In the genomic region with DNA sequence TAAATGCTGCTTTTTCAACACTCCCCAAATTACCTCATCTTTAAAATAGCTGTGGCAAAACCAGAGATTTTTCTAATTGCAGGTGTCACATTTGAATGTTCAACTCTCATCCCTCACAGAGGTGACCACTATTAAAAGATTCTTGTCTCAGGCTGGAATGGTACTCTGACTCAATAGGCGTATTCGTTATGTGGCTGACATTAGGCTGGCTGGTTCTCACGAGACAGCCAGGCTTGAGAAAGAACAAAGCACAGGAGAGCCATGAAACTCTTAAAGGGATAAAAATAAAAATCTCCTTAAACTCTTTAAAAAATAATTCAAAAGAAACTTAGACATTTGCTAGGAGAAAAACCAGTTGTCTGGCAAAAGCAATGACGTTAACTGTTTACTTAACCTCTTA, we compare ENCODE assay signal across 11 mouse cellular contexts. TPM values are rescaled to one million over a fixed set of nuclear protein-coding genes. Genes with fewer than 3 reads are reported as not detected.
A peak's percentile ranks its signal among the peaks of the same experiment; 100 is the strongest.
DNase-seq lines count a peak whose midpoint lies in the region; ATAC-seq and TF ChIP-seq lines count a peak whose summit lies in the region.
"Had no signal": no experiment of that assay in that cellular context is flagged by ENCODE, and none has a peak within 500 bp of the region (broad histone marks: within the 10 kb centered on the region; RNA-seq: fewer than 3 reads in every experiment).

No protein-coding gene starts in this region.

- TF ChIP-seq EP300 in heart, postnatal 0 days (IDR thresholded peaks at IDR 0.05; ENCODE audit: low read depth), result no peak
- no peak for TF ChIP-seq EP300 in lung, postnatal 0 days (IDR thresholded peaks at IDR 0.05)

- ATAC-seq in heart, postnatal 0 days (ENCODE audit: insufficient read depth, low read depth), result no peak
- ATAC-seq in lung, postnatal 0 days, result no peak
- ATAC-seq in neural tube, embryonic 15.5 days (ENCODE audit: low FRiP score), result no peak
- ATAC-seq: liver, embryonic 12.5 days had no signal

- H3K27me3 ChIP-seq in heart, postnatal 0 days (ENCODE audit: control insufficient read depth, insufficient read depth, low read length), result no peaks in the 10 kb centered on the region
- no peaks in the 10 kb centered on the region for H3K27me3 ChIP-seq in lung, postnatal 0 days (replicated peaks; ENCODE audit: insufficient read depth, low read length)
- H3K27me3 ChIP-seq in neural tube, embryonic 15.5 days (replicated peaks), result peaks cover 6% of the 10 kb centered on the region; the same call in 1 of the 2 replicates
- H3K27me3 ChIP-seq: hindbrain, embryonic 13.5 days had no signal

- DNase-seq in cerebellum, adult 9-10 months, result peak; percentile 41
- DNase-seq in cerebellum, adult 11-12 months, result no peak
- DNase-seq in heart, postnatal 0 days (ENCODE audit: low spot score), result no peak
- no peak for DNase-seq in heart, postnatal 10 days
- peak; percentile 19 for DNase-seq in lung, postnatal 0 days (ENCODE audit: low spot score)
- DNase-seq in lung, postnatal 10 days, result no peak
- no peak for DNase-seq in left cerebral cortex, postnatal 10 days (ENCODE audit: extremely low spot score in 1 of 2, low spot score in 2 of 2)
- DNase-seq: thymus, postnatal 25 days had no signal

- peak overlapping the region; percentile 97 for H3K27ac ChIP-seq in heart, postnatal 0 days (ENCODE audit: low read depth)
- H3K27ac ChIP-seq in lung, postnatal 0 days (ENCODE audit: low read length), result peak overlapping the region; percentile 87
- H3K27ac ChIP-seq in neural tube, embryonic 15.5 days (replicated peaks), result no peak overlapping the region
- H3K27ac ChIP-seq: liver, embryonic 12.5 days had no signal

- intact Hi-C loops in heart, postnatal 10 days (cut with DNase I), result loop anchor here (2.0 kb wide), 1 partner anchor 108 kb away; no protein-coding TSS in a partner anchor
- intact Hi-C loops in left cerebral cortex, postnatal 10 days (cut with DNase I), result no loop called here

- no peak for TF ChIP-seq CTCF in heart, postnatal 0 days (IDR thresholded peaks at IDR 0.05; ENCODE audit: low read depth)
- no peak for TF ChIP-seq CTCF in lung, postnatal 0 days (IDR thresholded peaks at IDR 0.05)

- H3K9me3 ChIP-seq in heart, postnatal 0 days (replicated peaks; ENCODE audit: control insufficient read depth, low read length), result no peaks in the 10 kb centered on the region
- H3K9me3 ChIP-seq in lung, postnatal 0 days (ENCODE audit: low read length), result no peaks in the 10 kb centered on the region
- no peaks in the 10 kb centered on the region for H3K9me3 ChIP-seq in neural tube, embryonic 15.5 days (replicated peaks)
- H3K9me3 ChIP-seq: hindbrain, embryonic 13.5 days; liver, embryonic 12.5 days had no signal

- no peak overlapping the region for H3K9ac ChIP-seq in heart, postnatal 0 days (replicated peaks; ENCODE audit: low read depth, low read length)
- H3K9ac ChIP-seq in lung, postnatal 0 days (replicated peaks; ENCODE audit: low read depth), result no peak overlapping the region
- H3K9ac ChIP-seq in neural tube, embryonic 15.5 days (replicated peaks), result no peak overlapping the region

- H3K4me1 ChIP-seq in heart, postnatal 0 days (ENCODE audit: control insufficient read depth, insufficient read depth), result peaks cover 14% of the 10 kb centered on the region
- H3K4me1 ChIP-seq in lung, postnatal 0 days (ENCODE audit: insufficient read depth, low read depth, low read length), result peaks cover 5% of the 10 kb centered on the region; the same call in 1 of the 2 replicates
- peaks cover 25% of the 10 kb centered on the region for H3K4me1 ChIP-seq in neural tube, embryonic 15.5 days

- WGBS in heart, postnatal 0 days, result 54% methylated on average over 4 of the region's 4 CpGs
- 44% methylated on average over 4 of the region's 4 CpGs for WGBS in lung, postnatal 0 days
- WGBS in neural tube, embryonic 15.5 days, result 37% methylated on average over 4 of the region's 4 CpGs

- no peak overlapping the region; the same call in 1 of the 2 replicates for H3K4me3 ChIP-seq in heart, postnatal 0 days (ENCODE audit: low read depth, low read length)
- no peak overlapping the region for H3K4me3 ChIP-seq in lung, postnatal 0 days (ENCODE audit: low read depth, low read length)
- peak overlapping the region; percentile 92; the same call in 1 of the 2 replicates for H3K4me3 ChIP-seq in neural tube, embryonic 15.5 days (replicated peaks)

- peak overlapping the region; percentile 83 for H3K4me2 ChIP-seq in heart, postnatal 0 days (ENCODE audit: low read depth, low read length)
- H3K4me2 ChIP-seq in lung, postnatal 0 days (replicated peaks; ENCODE audit: low read depth, low read length), result no peak overlapping the region
- H3K4me2 ChIP-seq in neural tube, embryonic 15.5 days, result peak overlapping the region; percentile 83; the same call in 1 of the 2 replicates

- H3K36me3 ChIP-seq in heart, postnatal 0 days (replicated peaks; ENCODE audit: control insufficient read depth, insufficient read depth, low read length), result no peaks in the 10 kb centered on the region
- H3K36me3 ChIP-seq in lung, postnatal 0 days (ENCODE audit: insufficient read depth, low read length), result no peaks in the 10 kb centered on the region
- H3K36me3 ChIP-seq in neural tube, embryonic 15.5 days, result no peaks in the 10 kb centered on the region
- H3K36me3 ChIP-seq: hindbrain, embryonic 13.5 days; liver, embryonic 12.5 days had no signal

RNA-seq across cellular contexts. Expression of a gene that starts 0.9 kb away (rescaled TPM):
- 81.8 and 84.5 TPM in 2 replicates for total RNA-seq in heart, postnatal 0 days (2014; rRNA removed; ENCODE audit: low replicate concordance)
- polyA plus RNA-seq in heart, postnatal 0 days (2015; fragmentation: Nextera tagmentation; extraction: Ambion mirVana), result 83.9 and 93.2 TPM in 2 replicates
- total RNA-seq in heart, postnatal 10 days (2021), result 100 to 1,000 TPM; 111 to 145 TPM
- polyA plus RNA-seq in lung, postnatal 0 days (2015; fragmentation: Nextera tagmentation; extraction: Ambion mirVana), result 11.8 and 12.0 TPM in 2 replicates
- 26.4 and 27.3 TPM in 2 replicates for polyA plus RNA-seq in neural tube, embryonic 15.5 days (2015; fragmentation: Nextera tagmentation; extraction: Ambion mirVana)
- 10 to 100 TPM; 49.2 to 51.6 TPM for total RNA-seq in left cerebral cortex, postnatal 10 days (2021)

Comparison
In these comparisons a context has a peak if more than half of its experiments do, and no peak if none do; other contexts are left out.
1. DNase-seq: peak in cerebellum, adult 9-10 months (single experiment) and lung, postnatal 0 days (single experiment); none in cerebellum, adult 11-12 months (single experiment), heart, postnatal 0 days (single experiment), heart, postnatal 10 days (0 of 2), lung, postnatal 10 days (single experiment) and left cerebral cortex, postnatal 10 days (0 of 2).